Mouse (Mus musculus) cerebellum, adult 2 months (tissue): ENCODE measurements around the gene Ggt6.

ENCODE experiments used
- CTCF ChIP-seq: fragments of 200-500 bp; IDR thresholded peaks from 2 replicates; pipeline ENCODE4 v1.5.1; 2011; ENCODE audit warnings: low read depth, mild to moderate bottlenecking, control low read depth, low read length, moderate library complexity, borderline replicate concordance; ENCODE audit not compliant: insufficient read depth
- POLR2A ChIP-seq: fragments of 200-500 bp; IDR thresholded peaks from 2 replicates; pipeline ENCODE4 v1.6.1; 2011; ENCODE audit warnings: low read length, control low read depth, borderline replicate concordance; ENCODE audit not compliant: insufficient read depth

DNA sequence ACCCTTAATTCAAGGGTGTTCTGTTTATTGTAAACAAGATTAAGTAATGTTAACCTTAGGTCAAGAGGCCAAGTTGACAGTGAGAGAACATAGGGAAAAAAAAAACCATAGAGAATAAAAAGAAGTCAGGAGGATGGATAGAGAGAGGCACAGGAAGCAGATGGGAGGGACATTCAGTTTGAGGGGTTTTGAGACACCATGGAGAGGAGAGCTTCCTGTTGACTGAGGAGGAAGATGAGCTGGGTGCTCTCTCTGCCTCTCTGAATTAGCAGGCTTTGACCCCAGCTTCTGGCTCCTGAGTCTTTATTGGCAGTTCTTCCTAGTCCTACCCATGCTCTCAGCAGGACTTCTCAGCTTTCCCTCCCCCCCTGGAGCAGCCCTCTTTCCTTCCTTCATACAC is 10.1 kb upstream of the Ggt6 start:
- TF ChIP-seq CTCF (no peak), POLR2A (no peak)
